Mouse (Mus musculus): ENCODE results near the gene Spata2. TPM values are rescaled to one million over a fixed set of nuclear protein-coding genes. Genes with fewer than 3 reads are reported as not detected.

Spata2 gene
- polyA plus RNA-seq (2014; fragmentation: Nextera tagmentation; extraction: Ambion mirVana), result 23.1 and 24.6 TPM in 2 replicates

DNA sequence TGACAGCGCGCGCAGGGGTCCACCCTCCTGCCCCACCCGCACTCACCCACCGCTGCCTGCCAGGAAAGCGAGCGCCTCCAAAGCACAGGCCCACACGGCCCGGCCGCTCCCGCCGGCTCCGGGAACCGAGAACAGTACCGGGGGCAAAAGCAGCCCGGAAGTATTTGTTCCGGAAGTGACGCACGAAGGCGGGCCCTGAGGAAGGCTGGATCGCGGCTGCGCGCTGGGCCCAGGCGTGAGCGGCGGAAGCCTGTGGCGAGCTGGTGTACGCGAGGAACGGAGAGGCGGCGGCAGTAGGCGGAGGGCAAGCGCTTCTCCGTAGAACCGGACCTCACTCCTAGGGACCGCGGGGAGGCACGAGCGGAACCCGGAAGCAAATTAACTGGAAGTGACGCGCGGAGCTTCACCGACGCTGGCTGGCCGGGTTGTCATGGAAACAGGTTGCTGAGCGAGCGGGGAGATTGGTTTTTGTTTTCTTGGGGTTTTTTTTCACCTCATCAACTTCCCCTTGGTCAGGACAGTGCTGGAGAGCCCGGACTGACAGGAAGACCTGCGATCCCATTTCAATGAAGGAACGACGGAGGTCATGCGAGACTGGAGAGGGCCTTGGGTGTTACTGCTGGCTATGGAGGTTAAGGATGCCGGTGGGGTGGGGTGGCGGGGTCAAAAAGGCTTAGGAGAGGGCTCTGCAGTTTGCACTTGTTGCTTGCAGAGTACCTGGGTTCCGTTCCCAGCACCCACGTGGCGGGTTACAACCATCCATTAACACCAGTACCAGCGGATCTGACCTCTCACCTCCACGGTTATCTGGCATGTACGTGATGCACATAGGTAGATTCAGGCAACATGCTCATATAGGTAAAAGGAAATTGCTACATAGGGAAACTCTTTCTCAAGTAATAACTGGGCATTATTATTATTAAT is at the start of gene Spata2:
Gene Spata2, minus strand, starts transcription at position 175 of the 924 bp plus-strand sequence.
- no peaks in the 10 kb centered on the region for H3K36me3 ChIP-seq (ENCODE audit: control insufficient read depth, insufficient read depth, low read length)
- peak within 1 kb of the TSS; percentile 93 for H3K4me2 ChIP-seq (ENCODE audit: low read depth)
- DNase-seq (ENCODE audit: low spot score), result peak; percentile 91
- H3K4me1 ChIP-seq (ENCODE audit: control insufficient read depth, insufficient read depth, low read length), result peaks cover 8% of the 10 kb centered on the region
- no peaks in the 10 kb centered on the region for H3K9me3 ChIP-seq (ENCODE audit: control insufficient read depth, low read length)
- 2% methylated on average over 63 of the region's 63 CpGs for WGBS
- peak within 1 kb of the TSS; percentile 93 for H3K27ac ChIP-seq (ENCODE audit: low read depth, low read length)
- peak; percentile 83 for ATAC-seq (ENCODE audit: insufficient read depth, low FRiP score, low TSS enrichment)
- peak within 1 kb of the TSS; percentile 100 for H3K4me3 ChIP-seq (ENCODE audit: low read depth, low read length)
- H3K27me3 ChIP-seq (ENCODE audit: control insufficient read depth, insufficient read depth, low read length), result no peaks in the 10 kb centered on the region
- peak within 1 kb of the TSS; percentile 92 for H3K9ac ChIP-seq (ENCODE audit: low read length)

DNA sequence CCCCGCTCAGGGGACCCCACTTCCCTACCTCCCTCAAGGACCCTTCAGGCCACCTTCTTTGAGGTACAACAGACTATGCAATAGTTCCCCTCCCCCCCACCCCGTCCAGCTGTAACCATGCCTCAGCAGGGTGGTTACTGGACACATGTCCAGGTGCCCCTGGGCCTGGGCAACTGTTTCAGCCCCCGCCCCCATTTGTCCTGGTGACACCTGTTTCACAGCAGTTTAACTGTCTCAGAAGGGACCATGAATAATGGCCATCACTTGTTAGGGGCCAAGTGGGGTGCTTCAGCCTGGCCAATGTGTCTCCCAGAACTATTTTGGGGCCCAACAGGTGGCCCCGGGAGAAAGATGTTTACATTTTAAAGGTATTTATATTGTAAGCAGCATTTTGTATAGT is 49.7 kb upstream of the Spata2 start:
- Histone ChIP-seq H3K9ac (ENCODE audit: low read length) (no peak overlapping the region), H3K27me3 (ENCODE audit: control insufficient read depth, insufficient read depth, low read length) (peaks cover 12% of the 10 kb centered on the region), H3K9me3 (ENCODE audit: control insufficient read depth, low read length) (no peaks in the 10 kb centered on the region), H3K36me3 (ENCODE audit: control insufficient read depth, insufficient read depth, low read length) (no peaks in the 10 kb centered on the region; the same call in 1 of the 2 replicates), H3K4me3 (ENCODE audit: low read depth, low read length) (no peak overlapping the region), H3K4me1 (ENCODE audit: control insufficient read depth, insufficient read depth, low read length) (peaks cover 47% of the 10 kb centered on the region), H3K4me2 (ENCODE audit: low read depth) (no peak overlapping the region), H3K27ac (ENCODE audit: low read depth, low read length) (no peak overlapping the region)
- ATAC-seq (ENCODE audit: insufficient read depth, low FRiP score, low TSS enrichment) (no peak), DNase-seq (ENCODE audit: low spot score) (no peak)
- WGBS, result 59% methylated on average over 4 of the region's 4 CpGs

DNA sequence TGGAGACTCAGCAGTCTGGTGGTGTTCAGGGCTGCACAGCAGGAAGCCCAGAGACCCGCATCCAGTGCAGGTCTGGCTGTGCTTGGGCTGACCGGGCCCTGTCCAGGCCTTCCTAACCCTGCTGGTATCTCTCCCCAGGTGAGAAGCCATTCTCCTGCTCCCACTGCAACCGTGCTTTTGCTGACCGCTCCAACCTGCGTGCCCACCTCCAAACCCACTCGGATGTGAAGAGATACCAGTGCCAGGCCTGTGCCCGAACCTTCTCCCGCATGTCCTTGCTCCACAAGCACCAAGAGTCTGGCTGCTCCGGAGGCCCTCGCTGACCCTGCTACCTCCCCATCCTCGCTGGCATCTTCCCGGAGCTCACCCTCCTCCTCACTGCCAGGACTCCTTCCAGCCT is 49.1 kb upstream of the Spata2 start:
- Histone ChIP-seq H3K27ac (ENCODE audit: low read depth, low read length) (peak overlapping the region; percentile 21; the same call in 1 of the 2 replicates), H3K4me3 (ENCODE audit: low read depth, low read length) (peak overlapping the region; percentile 38; the same call in 1 of the 2 replicates), H3K4me1 (ENCODE audit: control insufficient read depth, insufficient read depth, low read length) (peaks cover 50% of the 10 kb centered on the region), H3K9ac (ENCODE audit: low read length) (no peak overlapping the region), H3K36me3 (ENCODE audit: control insufficient read depth, insufficient read depth, low read length) (no peaks in the 10 kb centered on the region; the same call in 1 of the 2 replicates), H3K4me2 (ENCODE audit: low read depth) (peak overlapping the region; percentile 48), H3K9me3 (ENCODE audit: control insufficient read depth, low read length) (no peaks in the 10 kb centered on the region), H3K27me3 (ENCODE audit: control insufficient read depth, insufficient read depth, low read length) (peaks cover 18% of the 10 kb centered on the region)
- ATAC-seq (ENCODE audit: insufficient read depth, low FRiP score, low TSS enrichment), result no peak
- DNase-seq (ENCODE audit: low spot score), result no peak
- 65% methylated on average over 12 of the region's 12 CpGs for WGBS

DNA sequence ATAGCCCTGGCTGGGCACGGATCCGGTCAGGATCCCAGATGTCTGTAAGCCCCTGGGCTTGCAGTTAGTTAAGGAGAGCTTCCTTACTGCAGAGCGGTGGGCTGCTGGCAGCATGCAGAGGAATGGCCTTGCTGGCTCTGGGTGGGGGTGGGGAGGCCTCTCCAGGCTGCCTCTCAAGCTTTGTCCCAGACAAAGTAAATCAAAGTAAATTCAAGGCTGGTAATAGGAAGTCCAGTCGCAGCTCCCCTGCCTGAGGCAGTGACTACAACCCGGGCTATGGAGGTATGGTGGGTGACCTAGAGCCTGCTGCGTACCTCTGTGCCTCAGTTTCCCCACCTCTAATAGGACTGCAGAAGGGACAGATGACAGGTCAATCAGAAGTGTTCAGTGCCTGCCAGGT is 48.6 kb upstream of the Spata2 start:
- DNase-seq (ENCODE audit: low spot score) (peak; percentile 46), ATAC-seq (ENCODE audit: insufficient read depth, low FRiP score, low TSS enrichment) (no peak)
- no peaks in the 10 kb centered on the region for H3K9me3 ChIP-seq (ENCODE audit: control insufficient read depth, low read length)
- H3K4me2 ChIP-seq (ENCODE audit: low read depth), result peak overlapping the region; percentile 48
- H3K9ac ChIP-seq (ENCODE audit: low read length), result peak overlapping the region; percentile 35
- H3K36me3 ChIP-seq (ENCODE audit: control insufficient read depth, insufficient read depth, low read length), result no peaks in the 10 kb centered on the region; the same call in 1 of the 2 replicates
- H3K4me3 ChIP-seq (ENCODE audit: low read depth, low read length), result peak overlapping the region; percentile 38
- H3K27ac ChIP-seq (ENCODE audit: low read depth, low read length), result peak overlapping the region; percentile 21
- H3K4me1 ChIP-seq (ENCODE audit: control insufficient read depth, insufficient read depth, low read length), result peaks cover 50% of the 10 kb centered on the region
- peaks cover 23% of the 10 kb centered on the region for H3K27me3 ChIP-seq (ENCODE audit: control insufficient read depth, insufficient read depth, low read length)
- 14% methylated on average over 6 of the region's 6 CpGs for WGBS

DNA sequence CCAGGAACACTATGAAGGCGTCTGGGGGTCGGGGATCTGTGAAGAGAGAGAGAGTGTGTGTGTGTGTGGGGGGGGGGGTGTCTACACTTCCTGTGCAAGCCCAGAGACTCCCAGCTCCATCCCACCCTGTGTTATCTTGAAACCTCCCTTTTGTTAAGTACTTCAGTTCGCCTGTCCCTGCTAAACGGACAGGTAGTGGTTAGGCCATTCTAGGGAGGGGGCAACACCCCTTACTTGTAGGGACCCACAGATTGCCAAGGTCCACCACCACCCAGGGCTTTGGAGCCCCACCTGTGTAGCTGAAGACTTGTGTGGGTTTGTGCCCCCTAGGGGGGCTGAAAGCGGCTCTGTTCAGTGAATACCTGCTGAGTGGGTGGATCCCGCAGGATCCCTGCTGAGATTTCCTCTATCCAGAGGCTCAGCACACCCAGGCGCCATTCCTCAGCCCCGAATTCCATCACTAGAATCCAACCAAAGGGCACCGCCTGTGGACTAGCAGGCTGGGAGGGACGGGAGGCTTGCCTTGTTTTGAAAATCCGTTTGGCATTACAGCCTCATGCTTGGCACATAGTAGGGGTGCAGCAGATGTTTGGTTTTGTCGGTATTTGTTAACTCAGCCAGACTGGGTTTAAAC is 47.9 kb upstream of the Spata2 start:
- DNase-seq (ENCODE audit: low spot score) (peak; percentile 29), ATAC-seq (ENCODE audit: insufficient read depth, low FRiP score, low TSS enrichment) (no peak)
- Histone ChIP-seq H3K27me3 (ENCODE audit: control insufficient read depth, insufficient read depth, low read length) (peaks cover 24% of the 10 kb centered on the region), H3K4me1 (ENCODE audit: control insufficient read depth, insufficient read depth, low read length) (peaks cover 50% of the 10 kb centered on the region), H3K4me3 (ENCODE audit: low read depth, low read length) (peak overlapping the region; percentile 38), H3K4me2 (ENCODE audit: low read depth) (peak overlapping the region; percentile 48), H3K9ac (ENCODE audit: low read length) (peak overlapping the region; percentile 35), H3K9me3 (ENCODE audit: control insufficient read depth, low read length) (no peaks in the 10 kb centered on the region), H3K36me3 (ENCODE audit: control insufficient read depth, insufficient read depth, low read length) (no peaks in the 10 kb centered on the region; the same call in 1 of the 2 replicates), H3K27ac (ENCODE audit: low read depth, low read length) (peak overlapping the region; percentile 21; the same call in 1 of the 2 replicates)
- WGBS, result 5% methylated on average over 12 of the region's 12 CpGs

DNA sequence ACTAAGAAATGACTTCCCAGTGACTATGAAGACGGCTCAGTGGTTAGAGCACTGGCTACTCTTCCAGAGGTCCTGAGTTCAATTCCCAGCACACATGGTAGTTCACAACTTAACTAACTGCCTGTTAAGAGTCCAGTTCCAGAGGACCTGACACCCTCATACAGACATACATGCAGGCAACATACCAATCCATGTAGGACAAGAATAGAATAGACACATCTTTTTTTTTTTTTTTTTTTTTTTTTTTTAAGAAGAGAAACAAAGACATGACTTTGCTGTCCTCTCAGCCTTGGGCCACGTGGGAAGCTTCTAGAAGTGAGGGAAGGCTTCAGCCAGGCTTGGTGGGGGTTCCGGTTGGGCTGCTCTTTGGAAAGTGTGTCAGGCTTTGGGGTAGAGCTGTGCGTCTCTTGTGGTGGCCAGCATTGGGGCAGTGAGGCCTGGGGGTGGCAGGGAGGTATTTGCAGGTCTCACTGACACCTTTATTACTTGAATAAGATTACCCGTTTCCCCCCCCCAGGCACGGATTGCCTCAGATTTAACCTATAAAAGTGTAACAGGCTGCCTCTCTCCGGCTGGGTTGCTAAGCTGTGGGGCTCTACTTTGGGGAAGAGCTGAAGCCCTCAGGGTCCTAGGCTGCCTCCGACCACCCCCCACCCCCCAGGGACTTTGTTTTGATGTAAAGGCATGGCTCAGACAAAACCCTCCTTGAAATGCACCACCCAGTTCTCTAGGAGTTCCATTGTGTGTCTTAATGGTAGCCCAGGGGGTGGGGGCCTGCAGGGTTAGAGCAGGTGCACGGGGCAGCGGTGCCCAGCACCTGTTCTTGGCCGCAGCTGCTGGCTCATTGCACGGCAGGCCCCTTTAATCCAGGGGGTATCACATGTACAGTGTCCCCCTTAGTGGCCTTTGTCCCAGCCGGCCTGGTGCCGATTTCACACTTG is 47.1 kb upstream of the Spata2 start:
- peak overlapping the region; percentile 48 for H3K4me2 ChIP-seq (ENCODE audit: low read depth)
- H3K27ac ChIP-seq (ENCODE audit: low read depth, low read length), result no peak overlapping the region
- H3K27me3 ChIP-seq (ENCODE audit: control insufficient read depth, insufficient read depth, low read length), result peaks cover 24% of the 10 kb centered on the region
- peaks cover 50% of the 10 kb centered on the region for H3K4me1 ChIP-seq (ENCODE audit: control insufficient read depth, insufficient read depth, low read length)
- 15% methylated on average over 14 of the region's 14 CpGs for WGBS
- H3K9ac ChIP-seq (ENCODE audit: low read length), result peak overlapping the region; percentile 35; the same call in 1 of the 2 replicates
- no peaks in the 10 kb centered on the region; the same call in 1 of the 2 replicates for H3K36me3 ChIP-seq (ENCODE audit: control insufficient read depth, insufficient read depth, low read length)
- H3K9me3 ChIP-seq (ENCODE audit: control insufficient read depth, low read length), result no peaks in the 10 kb centered on the region
- ATAC-seq (ENCODE audit: insufficient read depth, low FRiP score, low TSS enrichment) (peak; percentile 33), DNase-seq (ENCODE audit: low spot score) (peak; percentile 44)
- peak overlapping the region; percentile 38 for H3K4me3 ChIP-seq (ENCODE audit: low read depth, low read length)

DNA sequence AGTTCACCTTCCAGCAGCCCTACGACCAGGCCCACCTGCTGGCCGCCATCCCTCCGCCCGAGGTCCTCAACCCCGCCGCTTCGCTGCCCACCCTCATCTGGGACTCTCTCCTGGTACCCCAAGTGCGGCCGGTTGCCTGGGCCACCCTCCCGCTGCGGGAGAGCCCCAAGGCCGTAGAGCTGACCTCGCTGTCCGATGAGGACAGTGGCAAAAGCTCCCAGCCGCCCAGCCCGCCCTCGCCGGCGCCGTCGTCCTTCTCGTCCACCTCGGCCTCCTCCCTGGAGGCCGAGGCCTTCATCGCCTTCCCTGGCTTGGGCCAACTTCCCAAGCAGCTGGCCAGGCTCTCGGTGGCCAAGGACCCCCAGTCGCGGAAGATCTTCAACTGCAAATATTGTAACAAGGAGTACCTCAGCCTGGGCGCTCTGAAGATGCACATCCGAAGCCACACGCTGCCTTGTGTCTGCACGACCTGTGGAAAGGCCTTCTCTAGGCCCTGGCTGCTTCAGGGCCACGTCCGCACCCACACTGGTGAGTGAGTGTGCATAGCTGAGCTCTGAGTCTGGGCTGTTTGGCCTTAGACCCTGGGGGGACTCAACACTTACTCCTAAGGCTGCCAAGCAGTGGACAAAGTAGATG is 46.1 kb upstream of the Spata2 start:
- Histone ChIP-seq H3K4me1 (ENCODE audit: control insufficient read depth, insufficient read depth, low read length) (peaks cover 47% of the 10 kb centered on the region), H3K9ac (ENCODE audit: low read length) (peak overlapping the region; percentile 53), H3K36me3 (ENCODE audit: control insufficient read depth, insufficient read depth, low read length) (no peaks in the 10 kb centered on the region; the same call in 1 of the 2 replicates), H3K4me2 (ENCODE audit: low read depth) (peak overlapping the region; percentile 48), H3K27me3 (ENCODE audit: control insufficient read depth, insufficient read depth, low read length) (peaks cover 24% of the 10 kb centered on the region), H3K4me3 (ENCODE audit: low read depth, low read length) (peak overlapping the region; percentile 38), H3K9me3 (ENCODE audit: control insufficient read depth, low read length) (no peaks in the 10 kb centered on the region), H3K27ac (ENCODE audit: low read depth, low read length) (no peak overlapping the region)
- WGBS, result 23% methylated on average over 34 of the region's 34 CpGs
- ATAC-seq (ENCODE audit: insufficient read depth, low FRiP score, low TSS enrichment), result no peak
- DNase-seq (ENCODE audit: low spot score), result no peak

Measured in neural tube, embryonic 11.5 days (tissue).